Mouse (Mus musculus): ENCODE data around the gene Bace2.

Bace2 gene

DNA sequence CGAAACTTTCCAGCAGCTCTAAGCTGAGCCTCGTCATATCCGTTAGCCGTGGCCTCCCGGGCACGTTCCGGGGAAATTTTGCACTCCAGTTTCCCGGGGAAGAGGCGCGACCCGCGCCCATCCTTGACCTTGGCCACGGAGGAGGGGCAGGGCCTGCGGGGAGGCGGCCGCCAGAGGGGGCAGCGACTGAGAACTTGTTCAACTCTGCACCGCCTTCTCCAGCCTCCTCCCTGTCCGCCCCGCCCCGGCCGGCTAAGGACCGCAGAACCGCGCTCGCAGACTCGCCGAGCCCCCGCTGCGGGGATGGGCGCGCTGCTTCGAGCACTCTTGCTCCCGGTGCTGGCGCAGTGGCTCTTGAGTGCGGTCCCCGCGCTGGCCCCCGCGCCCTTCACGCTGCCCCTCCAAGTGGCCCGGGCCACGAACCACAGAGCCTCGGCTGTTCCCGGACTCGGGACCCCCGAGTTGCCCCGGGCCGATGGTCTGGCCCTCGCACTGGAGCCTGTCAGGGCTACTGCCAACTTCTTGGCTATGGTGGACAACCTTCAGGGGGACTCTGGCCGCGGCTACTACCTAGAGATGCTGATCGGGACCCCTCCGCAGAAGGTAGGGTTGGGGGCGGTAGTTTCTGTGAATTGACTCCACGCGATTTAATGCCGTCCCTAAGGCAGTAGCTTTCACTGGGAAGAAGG lies at the start of gene Bace2:
Gene Bace2 (plus strand): TSS at position 244 of the 689 bp plus-strand sequence.
- DNase-seq (ENCODE audit: low spot score), result no peak

DNA sequence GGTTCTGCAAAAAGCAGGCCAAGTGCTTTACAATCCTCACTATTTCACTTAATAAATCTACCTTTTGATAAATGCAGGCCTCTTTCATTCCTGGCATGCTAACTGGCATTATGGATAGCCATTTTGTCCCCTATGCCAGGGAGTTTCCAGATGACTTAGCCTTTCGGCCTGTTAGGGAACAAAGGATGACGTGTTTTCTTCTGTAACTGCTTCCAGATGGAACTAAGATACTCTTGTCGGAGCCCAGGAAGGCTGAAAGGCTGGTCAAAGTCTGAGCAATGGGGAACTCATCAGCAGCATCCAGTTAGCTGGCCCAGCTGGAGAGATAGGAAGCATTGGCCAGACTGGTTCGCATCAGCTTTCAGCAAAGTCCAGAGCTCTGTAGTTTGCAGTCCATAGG lies 48.9 kb upstream of the Bace2 start:
- no peak for DNase-seq (ENCODE audit: low spot score)

DNA sequence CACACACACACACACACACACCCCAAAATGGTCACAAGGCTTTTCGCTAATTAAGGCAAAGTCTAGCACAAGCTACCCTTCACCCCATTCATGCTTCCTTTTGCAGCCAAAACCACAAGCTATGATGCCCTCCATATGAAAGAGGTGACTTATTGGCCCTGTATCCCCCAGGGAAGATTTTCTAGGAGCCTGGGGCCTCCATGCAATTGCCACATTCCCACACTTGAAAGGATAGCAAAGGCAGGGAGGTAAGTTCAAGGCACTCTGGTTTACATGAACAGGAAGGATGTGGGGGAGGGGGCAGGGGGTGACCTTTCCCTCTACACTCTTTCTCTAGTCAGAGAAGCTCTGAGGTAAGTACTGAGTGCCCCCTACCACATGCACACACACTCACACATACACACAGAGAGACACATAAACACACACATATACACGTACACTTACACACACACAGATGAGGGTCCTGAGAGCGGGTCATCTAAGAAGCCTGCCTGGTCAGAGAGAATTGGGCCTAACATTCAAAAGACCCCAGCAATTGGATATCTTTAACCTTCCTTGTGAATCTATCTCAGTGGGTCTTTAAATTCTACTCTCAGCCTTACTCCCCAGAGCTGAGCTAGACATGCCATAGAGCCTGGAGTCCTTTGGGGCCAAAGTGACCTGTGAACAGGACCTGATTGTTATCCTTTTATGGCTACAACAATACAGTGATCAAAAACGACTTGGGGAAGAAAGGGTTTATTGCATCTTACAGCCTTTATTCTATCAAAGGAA lies 46.6 kb upstream of the Bace2 start:
- no peak for DNase-seq (ENCODE audit: low spot score)

DNA sequence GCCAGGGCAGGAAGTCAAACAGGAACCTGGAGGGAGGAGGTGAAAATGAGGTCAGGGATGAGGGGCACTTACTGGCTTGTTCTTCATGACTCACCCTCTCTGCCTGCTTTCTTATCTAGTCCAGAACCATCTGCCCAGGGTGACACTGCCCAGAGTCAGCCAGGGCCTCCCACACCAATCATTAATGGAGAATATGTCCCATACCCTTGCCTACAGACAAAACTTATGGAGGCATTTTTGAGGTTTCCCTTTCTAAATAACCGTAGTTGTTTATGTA lies 46.0 kb upstream of the Bace2 start:
- peak; percentile 28 for DNase-seq (ENCODE audit: low spot score)

DNA sequence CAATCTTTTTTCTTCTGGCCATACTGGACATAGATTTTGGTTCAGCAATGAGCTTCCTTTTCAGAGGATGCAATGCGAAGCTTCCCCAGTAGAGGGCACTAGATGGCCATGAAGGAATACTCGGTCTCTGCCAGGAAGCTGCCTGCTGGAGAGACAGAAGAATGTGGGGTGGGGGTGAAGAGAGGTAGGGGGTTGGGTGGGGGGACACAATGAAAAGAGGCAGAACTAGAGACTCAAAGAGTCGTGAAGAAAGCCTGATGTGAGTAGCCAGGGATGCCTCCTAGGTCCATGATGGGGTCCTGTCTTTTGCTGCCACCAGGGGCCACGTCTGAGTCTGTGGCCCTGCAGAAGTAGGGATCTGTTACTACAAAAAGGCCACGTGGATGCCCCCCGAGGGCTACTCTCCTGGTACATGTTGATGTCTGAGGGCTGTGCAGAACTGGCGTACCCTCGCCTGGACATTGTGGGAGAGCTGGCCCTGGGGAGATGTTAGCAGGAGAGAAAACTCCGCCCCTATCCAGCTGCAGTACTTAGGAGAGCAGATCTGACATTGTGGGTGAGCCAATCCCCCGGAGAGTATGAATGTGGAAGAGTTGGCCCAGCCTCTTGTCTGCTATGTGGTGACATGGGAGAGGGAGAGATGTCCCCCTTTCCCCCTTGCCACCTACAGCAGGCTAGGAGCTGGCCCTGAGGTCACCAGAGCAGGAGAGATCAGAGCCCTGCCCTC lies 43.4 kb upstream of the Bace2 start:
- DNase-seq (ENCODE audit: low spot score), result peak; percentile 41

DNA sequence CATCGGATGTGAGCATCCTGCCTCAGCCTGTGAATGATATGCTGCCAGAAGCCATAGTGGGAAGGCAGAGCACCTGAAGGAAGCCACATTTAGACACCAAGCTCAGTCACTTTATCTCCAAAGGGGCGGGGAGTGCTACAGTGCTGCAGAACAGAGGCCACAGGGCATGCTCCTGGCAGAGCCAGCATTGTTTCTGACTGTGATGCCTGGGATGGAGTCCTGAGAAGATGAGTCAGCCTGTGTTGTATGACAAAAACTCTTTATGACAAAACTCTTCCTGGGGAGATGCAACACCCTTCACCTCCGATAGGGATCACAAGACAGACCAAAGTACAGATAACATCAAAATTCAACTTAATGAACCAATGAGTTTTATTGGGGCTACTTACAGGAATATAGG lies 35.0 kb upstream of the Bace2 start:
- DNase-seq (ENCODE audit: low spot score), result no peak

DNA sequence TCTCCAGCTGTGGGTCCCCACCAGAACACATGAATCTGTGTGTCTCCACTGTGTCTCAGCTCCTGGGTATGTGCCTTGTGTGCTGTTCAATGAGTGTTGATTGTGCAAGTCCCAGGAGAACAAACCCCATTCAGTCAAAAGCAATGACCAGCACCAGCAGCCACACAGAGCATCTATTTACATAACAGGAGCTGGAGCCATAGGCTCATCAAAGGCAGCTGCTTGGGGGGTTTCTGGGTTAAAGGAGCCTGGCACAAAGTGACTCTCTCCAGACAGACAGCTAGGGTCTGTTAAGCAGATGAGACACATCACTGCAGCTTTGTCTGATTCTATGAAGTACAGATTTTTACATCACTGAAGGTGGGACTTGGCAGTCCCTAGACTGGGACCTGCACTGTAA lies 33.9 kb upstream of the Bace2 start:
- no peak for DNase-seq (ENCODE audit: low spot score)

DNA sequence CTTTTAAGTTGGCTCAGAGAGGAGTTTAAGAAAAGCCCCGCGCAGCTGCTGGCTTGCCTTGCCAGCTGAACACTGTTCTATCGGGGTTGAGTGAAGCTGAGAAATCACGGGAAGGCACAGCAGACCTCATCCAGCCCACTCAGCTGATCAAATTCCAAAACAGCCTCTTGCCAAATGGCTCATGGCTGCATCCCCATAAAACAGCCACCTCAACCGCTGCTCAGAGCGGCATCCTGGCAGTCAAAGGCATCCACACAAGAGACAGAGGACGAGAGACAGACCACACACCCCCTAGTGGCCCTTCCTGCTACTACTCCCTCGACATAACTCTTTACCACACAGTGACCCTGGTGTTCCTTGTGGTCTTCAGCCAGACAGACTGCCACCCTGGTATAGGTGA lies 30.6 kb upstream of the Bace2 start:
- peak; percentile 9 for DNase-seq (ENCODE audit: low spot score)

DNA sequence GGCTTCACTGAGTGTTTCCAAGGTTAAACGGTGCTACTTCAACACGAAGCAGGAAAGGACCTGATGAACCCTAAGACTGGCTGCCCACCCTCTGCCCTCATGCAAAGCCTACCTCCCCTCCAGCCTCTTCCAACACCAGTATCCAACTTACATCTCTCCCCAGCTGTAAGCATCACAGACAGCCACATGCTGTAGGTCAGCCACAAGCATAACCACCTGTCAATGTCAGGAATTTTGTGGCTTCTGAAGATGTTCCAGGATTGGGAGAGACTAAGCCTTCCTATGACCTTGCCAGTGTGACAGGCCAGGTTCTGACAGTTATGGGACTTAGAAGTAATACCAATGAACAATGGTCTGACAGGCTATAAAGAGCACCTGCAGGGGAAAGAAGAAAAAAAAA lies 27.9 kb upstream of the Bace2 start:
- DNase-seq (ENCODE audit: low spot score), result no peak

DNA sequence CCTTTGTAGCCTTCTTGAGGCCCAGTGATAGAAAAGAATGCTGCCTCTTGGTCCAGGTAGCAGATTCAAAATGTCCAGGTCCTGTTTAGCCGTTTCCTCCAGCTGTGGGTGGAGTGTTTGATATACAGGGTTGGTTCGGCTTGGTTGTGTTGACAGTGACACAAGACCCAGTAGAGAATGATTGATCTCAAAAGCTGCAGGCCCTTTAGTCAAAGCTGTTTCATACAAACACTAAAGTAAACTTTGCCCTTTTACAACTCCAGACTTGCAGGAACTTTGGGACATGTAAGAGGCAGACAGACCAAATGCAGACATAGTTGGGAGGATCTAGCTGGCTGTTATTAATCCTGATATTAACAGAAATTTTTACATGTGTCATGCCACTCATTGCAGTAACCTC lies 3.5 kb upstream of the Bace2 start:
- DNase-seq (ENCODE audit: low spot score), result no peak

DNA sequence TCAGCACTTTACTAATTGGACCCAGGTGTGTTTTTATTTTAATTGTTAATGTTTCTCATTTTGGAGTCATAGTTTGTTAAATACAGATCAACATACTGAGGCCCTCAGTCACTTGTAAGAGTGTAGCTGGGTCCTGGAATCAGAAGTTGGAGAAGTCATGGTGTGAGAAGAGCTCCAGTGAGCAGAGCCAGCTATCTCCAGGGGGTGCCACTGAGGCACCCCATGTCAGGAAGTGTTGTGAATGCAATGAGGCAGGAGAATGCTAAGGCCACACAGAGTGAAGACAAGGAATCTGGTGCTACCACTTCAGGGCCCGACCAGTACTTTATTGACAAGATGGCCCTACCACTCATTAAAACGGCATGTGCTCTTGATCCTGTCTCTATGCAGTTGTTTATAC lies 1.9 kb upstream of the Bace2 start:
- no peak for DNase-seq (ENCODE audit: low spot score)

DNA sequence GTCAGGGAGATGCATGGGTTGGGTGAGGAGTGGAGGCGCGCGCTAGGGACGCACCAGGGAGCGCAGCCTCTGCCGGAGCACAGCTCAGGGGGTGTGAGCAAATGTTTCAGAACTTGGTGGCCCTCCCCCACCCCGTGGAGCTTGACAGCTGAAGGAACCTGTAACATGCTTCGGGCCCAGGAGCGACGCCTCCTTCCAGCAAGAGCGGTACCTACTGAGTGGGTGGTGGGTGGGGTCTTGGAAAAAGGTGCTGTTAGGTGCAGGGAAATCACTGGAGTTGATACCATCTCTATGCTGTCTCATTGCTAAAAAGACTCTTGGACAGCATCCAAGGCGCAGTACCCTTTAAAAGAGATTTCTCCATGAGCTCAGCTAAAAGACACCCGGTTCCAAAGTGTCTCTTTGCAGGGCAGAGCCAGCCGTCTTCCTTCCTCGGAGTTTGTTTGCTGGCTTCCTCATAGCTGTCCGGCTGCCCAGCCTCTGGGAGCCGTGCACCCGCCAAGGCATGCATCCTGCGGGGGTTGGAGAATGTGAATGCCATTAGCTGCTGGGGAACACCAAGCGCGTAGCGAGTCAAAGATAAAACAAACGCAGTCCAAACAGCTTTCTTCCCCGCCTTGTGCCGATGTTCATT lies 763 bp downstream of the Bace2 start:
- DNase-seq (ENCODE audit: low spot score), result no peak

DNA sequence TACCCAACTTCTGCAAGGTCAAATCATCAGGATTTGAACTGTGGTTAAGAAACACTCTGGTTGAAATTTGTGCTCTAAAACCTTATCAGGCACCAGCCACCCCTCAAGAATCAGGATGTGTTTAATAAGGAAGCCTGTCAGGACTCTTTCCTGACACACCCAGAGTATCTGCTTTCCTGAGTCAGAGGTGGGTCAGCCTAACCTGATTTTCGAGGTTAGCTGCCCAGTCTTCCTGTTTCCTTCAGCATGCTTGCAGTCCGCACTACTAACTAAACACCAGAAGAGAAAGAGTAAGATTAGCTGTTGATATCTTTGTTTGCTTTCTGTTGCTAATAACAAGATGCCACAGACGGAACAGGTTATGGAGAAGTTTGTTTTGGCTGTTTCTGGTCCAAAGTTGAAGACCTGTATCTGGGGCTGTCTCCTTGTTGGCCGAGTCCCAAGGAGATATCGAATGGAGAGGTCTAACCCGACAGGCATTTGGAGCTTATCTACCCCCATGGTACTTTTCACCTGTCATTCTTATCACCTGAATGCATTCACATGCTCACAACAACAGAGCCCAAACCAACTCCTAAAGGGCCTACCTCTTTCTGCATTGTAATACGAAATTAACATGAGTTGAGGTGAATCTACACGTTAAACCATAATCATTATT lies 5.8 kb downstream of the Bace2 start:
- no peak for DNase-seq (ENCODE audit: low spot score)

DNA sequence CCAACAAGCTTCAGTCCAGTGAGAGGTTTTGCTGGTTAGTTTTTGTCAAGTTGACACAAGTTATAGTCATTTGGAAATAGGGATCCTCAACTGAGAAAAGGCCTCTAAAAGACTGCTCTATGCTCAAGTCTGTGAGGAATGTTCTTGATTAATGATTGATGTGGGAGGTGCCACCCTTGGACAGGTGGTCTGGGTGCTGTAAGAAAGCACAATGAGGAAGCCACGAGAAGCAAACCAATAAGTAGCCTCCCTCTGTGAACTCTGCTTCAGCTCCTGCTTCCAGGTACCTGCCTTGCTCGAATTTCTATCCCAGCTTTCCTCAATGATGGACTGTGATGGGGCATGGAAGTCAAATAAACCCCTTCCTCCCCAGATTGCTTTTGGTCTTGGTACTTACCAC lies 9.6 kb downstream of the Bace2 start:
- DNase-seq (ENCODE audit: low spot score), result no peak

DNA sequence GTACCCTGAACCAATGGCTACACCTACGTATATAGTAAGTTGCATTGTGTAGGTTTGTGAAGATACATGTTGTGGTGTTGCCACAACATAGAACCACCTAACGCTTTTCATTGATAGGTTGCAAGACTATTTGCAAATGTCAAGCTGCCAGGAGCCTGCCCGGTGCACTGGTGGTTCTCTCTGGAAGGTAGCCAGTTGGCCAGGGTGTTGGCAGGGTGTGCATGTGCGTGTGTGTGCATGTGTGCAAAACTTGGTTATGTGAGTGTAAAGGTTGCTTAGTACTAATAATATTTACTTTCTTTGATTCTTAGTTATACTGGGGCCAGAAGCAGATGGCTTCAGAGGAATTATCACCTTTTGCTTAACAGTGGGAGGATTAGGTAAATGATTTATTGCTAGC lies 13.7 kb downstream of the Bace2 start:
- no peak for DNase-seq (ENCODE audit: low spot score)

DNA sequence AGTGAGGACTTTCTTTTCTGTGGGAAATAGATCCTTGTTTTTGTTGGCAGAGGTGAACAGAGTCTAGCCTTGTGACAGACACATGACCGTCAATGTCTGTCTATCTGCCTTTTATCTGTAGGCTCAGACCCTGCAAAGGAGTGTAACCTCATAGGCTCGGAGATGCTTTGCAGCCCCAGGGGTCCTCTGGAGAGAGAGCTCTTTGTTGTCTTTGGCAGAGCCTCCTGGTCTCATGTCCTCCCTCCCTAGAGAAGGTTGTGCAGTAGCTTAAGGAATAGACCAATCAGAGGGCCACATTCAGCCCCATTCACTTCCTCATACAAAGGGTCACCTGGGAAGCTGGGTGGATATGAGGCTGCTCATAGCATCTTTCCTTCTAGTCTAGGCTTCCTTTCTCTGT lies 31.4 kb downstream of the Bace2 start:
- no peak for DNase-seq (ENCODE audit: low spot score)

DNA sequence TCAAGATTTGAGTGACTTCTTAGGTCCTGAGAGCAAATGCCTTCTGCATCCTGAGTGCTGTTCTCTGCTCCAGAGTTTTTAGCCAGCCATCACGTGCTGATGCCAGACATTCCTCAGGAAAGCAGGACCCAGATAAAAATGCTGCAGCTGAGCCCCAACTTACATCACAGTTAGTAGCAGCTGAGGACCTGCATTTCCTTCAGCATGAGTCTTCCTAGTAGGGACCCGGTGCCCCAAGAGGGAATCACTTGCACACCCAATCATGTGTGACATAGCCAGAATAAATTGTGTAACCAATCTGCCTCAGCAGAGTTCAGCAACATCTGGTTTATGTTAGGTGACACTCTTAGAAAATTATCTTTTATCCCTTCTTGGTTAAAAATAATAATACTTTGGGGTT lies 34.7 kb downstream of the Bace2 start:
- DNase-seq (ENCODE audit: low spot score), result no peak

DNA sequence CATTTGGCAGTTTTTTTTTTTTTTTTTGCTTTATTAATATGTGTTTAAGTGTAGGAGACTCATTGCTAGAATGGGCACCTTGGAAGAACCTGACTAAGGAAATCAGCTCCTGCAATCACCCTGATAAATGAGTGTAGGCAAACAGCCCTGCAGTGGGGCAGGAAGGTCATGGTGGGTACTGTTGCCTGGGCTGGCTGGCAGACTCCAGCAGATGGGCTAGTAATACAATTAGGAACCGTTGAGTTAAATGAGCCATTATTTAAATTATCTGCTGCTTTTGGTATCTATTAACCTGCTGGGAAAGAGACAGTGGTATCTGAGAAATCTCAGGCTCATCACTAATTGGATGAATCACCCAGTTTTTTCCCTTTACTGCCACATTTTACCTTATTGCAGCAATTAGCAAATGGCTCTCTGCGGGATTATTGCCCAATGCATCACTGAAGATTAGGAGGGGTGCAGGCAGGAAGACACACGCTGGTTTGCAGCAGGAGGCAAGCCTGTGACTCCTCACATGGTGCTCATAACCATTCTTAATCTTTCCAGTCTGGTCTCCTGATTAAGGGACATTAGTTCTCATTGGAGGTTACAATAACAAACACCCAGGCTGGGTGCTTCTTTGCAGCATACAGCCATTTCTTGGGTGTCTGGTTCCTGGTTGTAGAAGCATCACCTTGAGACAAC lies 35.3 kb downstream of the Bace2 start:
- DNase-seq (ENCODE audit: low spot score), result no peak

DNA sequence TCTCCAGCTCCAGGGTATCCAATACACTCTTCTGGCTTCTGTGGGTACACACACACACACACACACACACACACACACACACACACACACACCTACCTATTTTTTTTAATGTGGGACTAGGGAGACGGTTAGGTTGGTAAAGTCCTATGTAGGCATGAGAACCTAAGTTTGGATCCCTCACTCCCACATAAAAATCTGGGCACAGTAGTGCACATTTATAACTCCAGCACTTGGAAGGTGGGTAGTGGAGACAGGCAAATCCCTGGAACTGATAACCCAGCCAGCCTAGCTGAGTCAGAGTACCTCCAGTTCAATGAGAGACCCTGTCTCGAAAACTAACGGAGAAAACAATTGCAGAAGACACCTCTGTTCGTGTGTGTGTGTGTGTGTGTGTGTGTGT lies 39.9 kb downstream of the Bace2 start:
- DNase-seq (ENCODE audit: low spot score), result no peak

DNA sequence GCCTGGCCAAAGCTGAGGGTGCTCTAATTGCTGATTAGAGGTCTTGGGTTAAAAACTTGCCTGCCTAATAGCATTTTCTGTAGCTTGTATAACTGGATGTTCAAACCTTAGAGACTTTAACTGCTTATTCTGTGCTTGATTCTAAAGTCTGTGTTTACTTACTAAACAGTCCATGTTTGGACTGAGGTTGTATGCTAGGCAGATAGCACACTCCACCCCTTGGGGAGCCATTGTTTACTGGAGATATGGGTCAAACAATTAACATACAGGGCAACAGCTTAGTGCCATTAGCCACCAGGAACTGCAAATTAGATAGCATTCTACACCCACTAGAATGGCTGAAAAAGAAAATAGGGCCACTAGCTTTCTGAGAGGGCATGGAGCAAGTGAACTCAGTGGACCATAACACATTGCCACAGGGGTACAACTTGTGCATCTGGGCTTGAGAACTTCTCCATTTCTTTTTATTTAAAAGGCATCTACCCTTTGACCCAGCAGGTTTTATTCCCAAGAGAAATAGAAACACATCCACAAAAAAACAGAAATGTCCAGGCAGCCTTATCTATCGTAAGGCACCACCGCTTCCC lies 41.5 kb downstream of the Bace2 start:
- no peak for DNase-seq (ENCODE audit: low spot score)

DNA sequence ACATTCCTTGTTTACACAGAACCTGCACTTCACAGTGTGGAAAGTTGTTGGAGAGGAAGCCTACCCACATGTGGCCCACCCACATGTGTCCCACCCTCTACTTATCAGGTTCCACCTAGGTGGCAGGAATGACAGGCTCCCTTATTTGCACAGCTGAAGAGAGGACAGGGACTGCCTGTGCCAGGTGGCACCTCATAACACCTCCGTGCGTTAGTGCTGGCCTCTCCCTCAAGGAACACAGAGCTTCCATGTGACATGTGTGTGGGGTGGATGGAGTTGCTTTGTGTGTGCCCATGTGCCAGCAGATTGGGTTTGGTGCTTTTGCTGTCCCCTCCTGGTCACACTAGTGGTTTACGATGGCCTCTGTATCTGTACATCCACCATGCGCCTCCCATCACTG lies 43.4 kb downstream of the Bace2 start:
- DNase-seq (ENCODE audit: low spot score), result no peak

DNA sequence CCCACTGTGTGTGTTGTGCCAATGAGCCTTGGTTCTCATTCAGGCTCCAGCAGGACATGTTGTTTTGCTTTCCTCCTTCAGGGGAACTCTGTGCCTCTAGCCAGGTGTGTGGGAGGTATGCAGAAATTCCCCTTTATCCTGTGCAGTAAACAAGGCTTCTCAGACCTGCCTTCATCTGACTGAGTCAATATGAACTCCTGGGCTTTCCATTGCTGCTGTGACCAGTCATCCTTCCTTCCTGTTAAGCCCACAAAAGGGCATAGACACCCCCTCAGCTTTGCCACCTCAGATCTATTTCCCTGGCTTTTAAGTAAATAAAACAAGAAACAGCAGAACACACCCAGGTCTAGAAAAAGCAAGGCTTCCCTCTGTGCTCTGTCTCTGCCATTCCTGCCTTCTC lies 45.2 kb downstream of the Bace2 start:
- no peak for DNase-seq (ENCODE audit: low spot score)
